Mouse (Mus musculus) MEL (cell line): Measurements from ENCODE around the gene Pheta2. TPM values are rescaled to one million over a fixed set of nuclear protein-coding genes. Genes with fewer than 3 reads are reported as not detected.

ENCODE experiments used
- DNase-seq: peaks from one replicate; pipeline ENCODE4 v3.0.0; 2011; ENCODE audit warnings: low read depth, low spot score
- H3K27ac ChIP-seq: 2 replicates; pipeline ENCODE4 v1.5.1; 2012; ENCODE audit warnings: low read depth, mild to moderate bottlenecking, control low read depth, low read length, moderate library complexity; ENCODE audit not compliant: control insufficient read depth
- H3K27me3 ChIP-seq, 2 experiments: fragments of 150-350 bp in 1 of 2; sonication (generic) in 1 of 2; 2 replicates each; pipeline ENCODE4 v1.6.1; 2012; ENCODE audit warnings: low read length in 2 of 2, mild to moderate bottlenecking in 2 of 2, improper control_type of control experiment in 1 of 2, moderate library complexity in 1 of 2; ENCODE audit not compliant: insufficient read depth in 2 of 2, control insufficient read depth in 1 of 2
- H3K36me3 ChIP-seq, 2 experiments: 2 replicates each; pipeline ENCODE4 v1.6.1; 2012 to 2014; ENCODE audit warnings: low read length in 2 of 2, improper control_type of control experiment in 1 of 2, inconsistent platforms in 1 of 2, mild to moderate bottlenecking in 1 of 2; ENCODE audit not compliant: insufficient read depth in 2 of 2, control insufficient read depth in 1 of 2
- H3K4me1 ChIP-seq, 2 experiments: fragments of 150-350 bp in 1 of 2; sonication (generic) in 1 of 2; 2 replicates each; pipeline ENCODE4 v1.6.1; 2012; ENCODE audit warnings: low read length in 2 of 2, improper control_type of control experiment in 1 of 2, mild to moderate bottlenecking in 1 of 2; ENCODE audit not compliant: insufficient read depth in 2 of 2, control insufficient read depth in 1 of 2
- H3K4me3 ChIP-seq, 2 experiments: fragments of 150-350 bp in 1 of 2; sonication (generic) in 1 of 2; 2 replicates each; pipeline ENCODE4 v1.5.1; 2012; ENCODE audit warnings: low read depth in 2 of 2, low read length in 2 of 2, mild to moderate bottlenecking in 2 of 2, moderate library complexity in 2 of 2, control low read depth in 1 of 2, improper control_type of control experiment in 1 of 2; ENCODE audit not compliant: control insufficient read depth in 1 of 2, insufficient read depth in 1 of 2
- H3K79me2 ChIP-seq: 2 replicates; pipeline ENCODE4 v1.6.1; 2012; ENCODE audit warnings: mild to moderate bottlenecking, low read length, moderate library complexity; ENCODE audit not compliant: control insufficient read depth, poor library complexity, insufficient read depth
- H3K9ac ChIP-seq: 2 replicates; pipeline ENCODE4 v1.6.1; 2012; ENCODE audit warnings: low read depth, mild to moderate bottlenecking, control low read depth, low read length, moderate library complexity; ENCODE audit not compliant: control insufficient read depth, poor library complexity, severe bottlenecking
- H3K9me3 ChIP-seq: fragments of 150-350 bp; sonication (generic); replicated peaks from 2 replicates; pipeline ENCODE4 v1.6.1; 2012; ENCODE audit warnings: mild to moderate bottlenecking, low read length, improper control_type of control experiment, moderate library complexity; ENCODE audit not compliant: insufficient read depth
- BHLHE40 ChIP-seq: IDR thresholded peaks from 2 replicates; pipeline ENCODE4 v1.6.1; 2012; ENCODE audit warnings: low read depth, mild to moderate bottlenecking, inconsistent platforms, low read length, improper control_type of control experiment, borderline replicate concordance
- CTCF ChIP-seq, 3 experiments: IDR thresholded peaks in 2 of 3; conservative IDR thresholded peaks in 1 of 3; 2 replicates each; pipeline ENCODE4 v1.5.1; 2011 to 2012; ENCODE audit warnings: low read length in 3 of 3, low read depth in 2 of 3, mild to moderate bottlenecking in 2 of 3, improper control_type of control experiment in 1 of 3, inconsistent platforms in 1 of 3, mixed read lengths in 1 of 3, moderate library complexity in 1 of 3; ENCODE audit not compliant: control insufficient read depth in 1 of 3, insufficient read depth in 1 of 3, poor library complexity in 1 of 3, severe bottlenecking in 1 of 3
- ELF1 ChIP-seq: IDR thresholded peaks from 2 replicates; pipeline ENCODE4 v1.6.1; 2014; ENCODE audit warnings: low read depth, mild to moderate bottlenecking, inconsistent platforms, low read length, improper control_type of control experiment, moderate library complexity
- EP300 ChIP-seq, 2 experiments: IDR thresholded peaks; 2 replicates each; pipeline ENCODE4 v1.6.1; 2011; ENCODE audit warnings: improper control_type of control experiment in 2 of 2, low read length in 2 of 2, low read depth in 1 of 2, mild to moderate bottlenecking in 1 of 2
- ETS1 ChIP-seq: IDR thresholded peaks from 2 replicates; pipeline ENCODE4 v1.6.1; 2012; ENCODE audit warnings: low read depth, mild to moderate bottlenecking, inconsistent platforms, low read length, improper control_type of control experiment, moderate library complexity
- GATA1 ChIP-seq: IDR thresholded peaks from 2 replicates; pipeline ENCODE4 v1.6.1; 2011; ENCODE audit warnings: low read depth, low read length, improper control_type of control experiment
- HCFC1 ChIP-seq: IDR thresholded peaks from 2 replicates; pipeline ENCODE4 v1.6.1; 2012; ENCODE audit warnings: low read depth, mild to moderate bottlenecking, inconsistent platforms, low read length, improper control_type of control experiment, moderate library complexity
- KAT2A ChIP-seq: conservative IDR thresholded peaks from 2 replicates; pipeline ENCODE4 v1.6.1; 2012; ENCODE audit warnings: low read depth, low read length, improper control_type of control experiment, inconsistent platforms
- MYC ChIP-seq: IDR thresholded peaks from 2 replicates; pipeline ENCODE4 v1.6.1; 2011; ENCODE audit warnings: low read depth, mild to moderate bottlenecking, low read length, improper control_type of control experiment, moderate library complexity
- NRF1 ChIP-seq: IDR thresholded peaks from 2 replicates; pipeline ENCODE4 v1.6.1; 2014; ENCODE audit warnings: low read depth, mild to moderate bottlenecking, inconsistent platforms, low read length, improper control_type of control experiment, moderate library complexity; ENCODE audit not compliant: poor library complexity, insufficient read depth, severe bottlenecking
- POLR2AphosphoS5 ChIP-seq: IDR thresholded peaks from 2 replicates; pipeline ENCODE4 v1.6.1; 2012; ENCODE audit warnings: low read depth, borderline replicate concordance, mild to moderate bottlenecking, inconsistent platforms, low read length, moderate library complexity, mixed read lengths
- RCOR1 ChIP-seq: IDR thresholded peaks from 2 replicates; pipeline ENCODE4 v1.6.1; 2012; ENCODE audit warnings: low read depth, mild to moderate bottlenecking, inconsistent platforms, low read length, improper control_type of control experiment
- SIN3A ChIP-seq: IDR thresholded peaks from 2 replicates; pipeline ENCODE4 v1.6.1; 2012; ENCODE audit warnings: low read length, improper control_type of control experiment, inconsistent platforms
- TCF12 ChIP-seq: IDR thresholded peaks from 2 replicates; pipeline ENCODE4 v1.6.1; 2014; ENCODE audit warnings: low read depth, mild to moderate bottlenecking, inconsistent platforms, low read length, improper control_type of control experiment, moderate library complexity
- USF1 ChIP-seq: IDR thresholded peaks from 2 replicates; pipeline ENCODE4 v1.6.1; 2014; ENCODE audit warnings: low read depth, mild to moderate bottlenecking, inconsistent platforms, low read length, improper control_type of control experiment, moderate library complexity
- polyA plus RNA-seq, 2 experiments: library from polyadenylated mRNA; stranded (reverse) in 1 of 2; unstranded in 1 of 2; fragments of >175 nt in 1 of 2; fragments of >200 nt in 1 of 2; gene quantifications; 2 replicates each; pipeline versions ENCODE4 v1.2.1 to v1.2.4; 2012; ENCODE audit warnings: low replicate concordance in 2 of 2, low read depth in 1 of 2; ENCODE audit not compliant: insufficient read length in 2 of 2, insufficient read depth in 1 of 2, missing spikeins in 1 of 2
- total RNA-seq: library from RNA; depleted of rRNA; stranded (reverse); fragments of 300-350 nt; gene quantifications from 2 replicates; pipeline ENCODE4 v1.2.3, GENCODE M21; 2012

Gene Pheta2
- total and polyA plus RNA-seq, 3 experiments: 34.9 to 39.3 TPM; not detected in 1

DNA sequence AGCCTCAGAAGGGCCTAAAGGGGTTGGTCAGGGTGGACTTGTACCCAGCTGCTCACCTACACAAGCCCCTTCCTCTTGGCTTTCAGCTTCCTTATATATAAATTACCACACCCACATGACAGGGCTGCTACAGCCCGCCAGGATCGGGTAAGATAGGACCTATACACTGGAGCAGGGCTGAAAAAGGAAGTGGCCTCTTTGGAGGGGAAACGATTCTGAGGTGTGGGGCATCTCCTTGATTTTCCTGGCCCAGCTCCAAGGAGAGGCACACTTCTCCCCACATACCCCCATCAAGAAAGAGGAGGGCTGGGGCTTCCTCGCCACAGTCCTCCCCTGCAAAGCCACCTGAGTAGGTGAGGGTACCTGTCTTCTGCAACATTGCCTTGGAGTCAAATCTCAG, 867 bp upstream of the Pheta2 start:
- peaks cover 13 to 25% of the 10 kb centered on the region in 2 experiments for H3K4me1 ChIP-seq
- H3K79me2 ChIP-seq: peaks cover 18% of the 10 kb centered on the region
- H3K27ac ChIP-seq: peak overlapping the region; percentile 68
- no peaks in the 10 kb centered on the region for H3K27me3 ChIP-seq
- peak; percentile 87 for DNase-seq
- H3K36me3 ChIP-seq: peaks cover 0 to 20% of the 10 kb centered on the region in 2 experiments; a peak in 2 of 4 replicates
- TF ChIP-seq EP300 (IDR thresholded peaks at IDR 0.05; ENCODE audit: low read depth in 1 of 2, low read length in 2 of 2): peak; percentile 51 to 71
- TF ChIP-seq RCOR1: peak; percentile 86
- peak; percentile 56; the same call in 1 of the 2 replicates for TF ChIP-seq ELF1
- peak; percentile 65 for TF ChIP-seq ETS1
- TF ChIP-seq SIN3A: peak; percentile 64; the same call in 1 of the 2 replicates
- peak; percentile 51; the same call in 1 of the 2 replicates for TF ChIP-seq USF1
- TF ChIP-seq GATA1: peak; percentile 33; the same call in 1 of the 2 replicates
- TF ChIP-seq TCF12: 0 out of 2 replicates have a peak, but pooled peaks have one; percentile 28
- TF ChIP-seq HCFC1: 0 out of 2 replicates have a peak, but pooled peaks have one; percentile 12
- TF ChIP-seq POLR2AphosphoS5: no peak
- TF ChIP-seq NRF1: no peak
- no peak for TF ChIP-seq MYC
- H3K4me3 ChIP-seq: peak overlapping the region; percentile 71 to 83
- no peaks in the 10 kb centered on the region for H3K9me3 ChIP-seq
- H3K9ac ChIP-seq: peak overlapping the region; percentile 65

GRCm38 (mm10) chr15:82339150-82339549, 408 bp downstream of the Pheta2 start:
- no peaks in the 10 kb centered on the region for H3K9me3 ChIP-seq
- H3K4me1 ChIP-seq: peaks cover 16 to 37% of the 10 kb centered on the region in 2 experiments
- peak overlapping the region; percentile 98 for H3K27ac ChIP-seq
- H3K27me3 ChIP-seq: no peaks in the 10 kb centered on the region
- TF ChIP-seq KAT2A (no peak), SIN3A (no peak), BHLHE40 (no peak), GATA1 (no peak), MYC (no peak), CTCF (IDR thresholded peaks at IDR 0.05 in 2 of 3, conservative IDR thresholded peaks at IDR 0.05 in 1 of 3; ENCODE audit: control insufficient read depth in 1 of 3, insufficient read depth in 1 of 3, low read depth in 2 of 3, low read length in 3 of 3, poor library complexity in 1 of 3, severe bottlenecking in 1 of 3) (no peak; a peak in 1 of 6 replicates)
- no peak for DNase-seq
- H3K79me2 ChIP-seq: peaks cover 29% of the 10 kb centered on the region
- H3K4me3 ChIP-seq: peak overlapping the region; percentile 78 to 79
- peaks cover 0 to 32% of the 10 kb centered on the region in 2 experiments; a peak in 2 of 4 replicates for H3K36me3 ChIP-seq
- H3K9ac ChIP-seq: peak overlapping the region; percentile 94
